Mouse (Mus musculus) thymus, postnatal 4 days (tissue): ENCODE measurements around the gene Cobl.
A peak's percentile ranks its signal among the peaks of the same experiment; 100 is the strongest.

Source experiments
- DNase-seq: peaks from one replicate; pipeline ENCODE4 v3.0.0; 2021

The Cobl gene

GRCm38 (mm10) chr11:12299701-12300446 lies 164.9 kb downstream of the Cobl start:
- no peak for DNase-seq

GRCm38 (mm10) chr11:12291654-12291935 lies 173.2 kb downstream of the Cobl start:
- DNase-seq, result no peak

- DNase-seq, result peak; percentile 59
These were observed 173.7 kb downstream of the Cobl start for GRCm38 (mm10) chr11:12290911-12291653.

- DNase-seq, result no peak
These were observed 179.3 kb downstream of the Cobl start for GRCm38 (mm10) chr11:12285319-12286021.

- DNase-seq, result no peak
These were observed 184.0 kb downstream of the Cobl start for GRCm38 (mm10) chr11:12280711-12281110.

- no peak for DNase-seq
These were observed 190.5 kb downstream of the Cobl start for GRCm38 (mm10) chr11:12274276-12274675.

GRCm38 (mm10) chr11:12273726-12274125 lies 191.0 kb downstream of the Cobl start:
- DNase-seq, result no peak

- DNase-seq, result no peak
These were observed 206.3 kb downstream of the Cobl start for GRCm38 (mm10) chr11:12258411-12258810.

GRCm38 (mm10) chr11:12257324-12258118 lies 207.2 kb downstream of the Cobl start:
- no peak for DNase-seq

GRCm38 (mm10) chr11:12245327-12245915 lies 219.3 kb downstream of the Cobl start:
- no peak for DNase-seq

- no peak for DNase-seq
These were observed 228.4 kb downstream of the Cobl start for GRCm38 (mm10) chr11:12236341-12236740.

GRCm38 (mm10) chr11:12234876-12235275 lies 229.9 kb downstream of the Cobl start:
- DNase-seq, result no peak

GRCm38 (mm10) chr11:12234126-12234525 lies 230.6 kb downstream of the Cobl start:
- no peak for DNase-seq

GRCm38 (mm10) chr11:12232743-12233125 lies 232.0 kb downstream of the Cobl start:
- no peak for DNase-seq

- DNase-seq, result no peak
These were observed 232.6 kb downstream of the Cobl start for GRCm38 (mm10) chr11:12232041-12232742.

- DNase-seq, result no peak
These were observed 233.2 kb downstream of the Cobl start for GRCm38 (mm10) chr11:12231481-12232035.

- DNase-seq, result no peak
These were observed 235.3 kb downstream of the Cobl start for GRCm38 (mm10) chr11:12229411-12229810.

GRCm38 (mm10) chr11:12227343-12227742 lies 237.4 kb downstream of the Cobl start:
- DNase-seq, result no peak

- DNase-seq, result no peak
These were observed 244.9 kb downstream of the Cobl start for GRCm38 (mm10) chr11:12219594-12220530.

GRCm38 (mm10) chr11:12216897-12217296 lies 247.9 kb downstream of the Cobl start:
- no peak for DNase-seq

- no peak for DNase-seq
These were observed 249.2 kb downstream of the Cobl start for GRCm38 (mm10) chr11:12215582-12215981.
